Mouse (Mus musculus) midbrain, embryonic 10.5 days (tissue): ENCODE results near the gene Bcl11a. TPM values are rescaled to one million over a fixed set of nuclear protein-coding genes. Genes with fewer than 3 reads are reported as not detected.

Experiments used
- DNase-seq: peaks from one replicate; pipeline ENCODE4 v3.0.0-alpha.2; 2017; ENCODE audit warnings: low spot score
- H3K27ac ChIP-seq: fragments of 300-500 bp; sonication (generic); replicated peaks from 2 replicates; pipeline ENCODE4 v1.5.1; 2016; ENCODE audit warnings: mild to moderate bottlenecking
- H3K27me3 ChIP-seq: fragments of 300-500 bp; sonication (generic); 2 replicates; pipeline ENCODE4 v1.6.1; 2016; ENCODE audit warnings: low read depth, mild to moderate bottlenecking; ENCODE audit not compliant: poor library complexity, severe bottlenecking
- H3K36me3 ChIP-seq: fragments of 300-500 bp; sonication (generic); 2 replicates; pipeline ENCODE4 v1.6.1; 2016; ENCODE audit warnings: mild to moderate bottlenecking, moderate library complexity
- H3K4me1 ChIP-seq: fragments of 300-500 bp; sonication (generic); 2 replicates; pipeline ENCODE4 v1.6.1; 2016
- H3K4me3 ChIP-seq: fragments of 300-500 bp; sonication (generic); 2 replicates; pipeline ENCODE4 v1.5.1; 2016; ENCODE audit warnings: mild to moderate bottlenecking, moderate library complexity
- H3K9me3 ChIP-seq: fragments of 300-500 bp; sonication (generic); replicated peaks from 2 replicates; pipeline ENCODE4 v1.6.1; 2016; ENCODE audit warnings: mild to moderate bottlenecking
- WGBS: fragments of 180-500 bp; shearing (Covaris S2); methylation state at CpG from one replicate; pipeline ENCODE4 v1.1.7; 2016; 5-methylcytosine and 5-hydroxymethylcytosine counted together
- polyA plus RNA-seq: library from polyadenylated mRNA; unstranded; fragments of >200 nt; fragmentation: Nextera tagmentation; extraction: Ambion mirVana; gene quantifications from 2 replicates; pipeline ENCODE4 v1.2.1, GENCODE M21; 2016

Bcl11a gene
- polyA plus RNA-seq, 1 experiment from 2014 or later: 15.8 TPM

DNA sequence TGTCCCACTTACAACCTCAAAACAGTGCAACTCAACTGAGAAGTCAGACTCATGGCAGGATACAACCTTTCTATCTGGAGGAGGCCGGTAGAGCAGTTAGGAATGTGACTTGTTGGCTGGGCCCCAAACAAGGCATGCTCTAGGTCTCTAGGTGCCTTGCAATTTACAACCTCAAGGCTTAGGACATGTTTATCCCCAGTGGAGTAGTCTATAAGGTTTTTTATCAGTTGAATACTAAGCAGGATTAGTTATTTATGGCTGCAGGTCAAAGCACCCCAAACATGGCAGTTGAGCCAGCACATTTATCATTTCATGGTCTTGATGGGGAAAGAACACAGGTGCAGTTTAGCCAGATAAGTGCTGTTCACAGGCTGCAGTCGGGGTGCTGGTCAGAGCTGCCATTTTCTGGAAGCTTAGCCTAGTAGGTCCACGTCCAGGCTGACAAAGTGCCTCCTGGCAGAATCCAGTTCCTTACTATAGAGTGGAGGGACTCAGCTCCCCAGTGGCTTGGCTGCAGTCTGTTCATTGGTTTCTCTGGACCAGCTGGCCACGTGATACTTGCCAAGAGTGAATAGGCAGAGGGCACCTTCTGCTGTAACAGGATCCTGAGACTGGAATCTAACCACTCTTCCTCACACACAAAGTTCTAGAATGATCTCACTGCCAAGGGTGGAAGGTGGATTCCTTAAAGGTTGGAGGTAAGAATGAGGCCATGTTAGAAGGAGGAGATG lies 118.8 kb downstream of the Bcl11a start:
- WGBS: 78% methylated on average over 4 of the region's 4 CpGs
- Histone ChIP-seq H3K27me3 (peaks cover 5% of the 10 kb centered on the region; the same call in 1 of the 2 replicates), H3K4me3 (no peak overlapping the region), H3K36me3 (no peaks in the 10 kb centered on the region), H3K9me3 (no peaks in the 10 kb centered on the region), H3K27ac (no peak overlapping the region), H3K4me1 (peaks cover 12% of the 10 kb centered on the region)
- no peak for DNase-seq

- H3K4me3 ChIP-seq: no peak overlapping the region
- 87% methylated on average over 1 of the region's 1 CpGs for WGBS
- H3K9me3 ChIP-seq: no peaks in the 10 kb centered on the region
- peaks cover 5% of the 10 kb centered on the region; the same call in 1 of the 2 replicates for H3K27me3 ChIP-seq
- H3K36me3 ChIP-seq: no peaks in the 10 kb centered on the region
- DNase-seq: no peak
- peaks cover 20% of the 10 kb centered on the region for H3K4me1 ChIP-seq
- no peak overlapping the region for H3K27ac ChIP-seq
These were observed 119.6 kb downstream of the Bcl11a start for GRCm38 (mm10) chr11:24197424-24197823.

DNA sequence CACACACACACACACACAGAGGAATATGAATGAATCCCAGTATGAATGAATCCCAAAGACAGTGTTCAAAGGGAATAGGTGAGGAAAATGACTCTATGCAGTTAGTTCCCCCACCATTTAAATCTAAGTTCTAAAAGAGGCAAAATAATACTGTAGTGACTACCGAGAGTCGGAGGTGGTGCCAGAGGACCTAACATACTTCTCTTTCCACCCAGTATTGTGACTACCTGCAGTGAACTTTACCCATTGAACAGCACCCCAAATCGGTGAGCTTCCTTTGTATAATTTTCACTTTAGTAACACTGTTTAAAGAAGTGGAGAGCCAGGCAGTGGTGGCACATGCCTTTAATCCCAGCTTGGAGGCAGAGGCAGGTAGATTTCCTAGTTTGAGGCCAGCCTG lies 121.7 kb downstream of the Bcl11a start:
- Histone ChIP-seq H3K27me3 (peaks cover 17% of the 10 kb centered on the region), H3K4me3 (no peak overlapping the region), H3K4me1 (peaks cover 33% of the 10 kb centered on the region), H3K27ac (no peak overlapping the region), H3K9me3 (no peaks in the 10 kb centered on the region), H3K36me3 (no peaks in the 10 kb centered on the region)
- DNase-seq: no peak
- 94% methylated on average over 3 of the region's 3 CpGs for WGBS

GRCm38 (mm10) chr11:24200310-24200709 lies 122.5 kb downstream of the Bcl11a start:
- peaks cover 22% of the 10 kb centered on the region for H3K27me3 ChIP-seq
- no peaks in the 10 kb centered on the region for H3K36me3 ChIP-seq
- DNase-seq: no peak
- H3K9me3 ChIP-seq: no peaks in the 10 kb centered on the region
- 82% methylated on average over 5 of the region's 5 CpGs for WGBS
- H3K27ac ChIP-seq: 0 out of 2 replicates have a peak overlapping the region, but pooled peaks have one; percentile 13
- H3K4me1 ChIP-seq: peaks cover 28% of the 10 kb centered on the region
- H3K4me3 ChIP-seq: no peak overlapping the region

DNA sequence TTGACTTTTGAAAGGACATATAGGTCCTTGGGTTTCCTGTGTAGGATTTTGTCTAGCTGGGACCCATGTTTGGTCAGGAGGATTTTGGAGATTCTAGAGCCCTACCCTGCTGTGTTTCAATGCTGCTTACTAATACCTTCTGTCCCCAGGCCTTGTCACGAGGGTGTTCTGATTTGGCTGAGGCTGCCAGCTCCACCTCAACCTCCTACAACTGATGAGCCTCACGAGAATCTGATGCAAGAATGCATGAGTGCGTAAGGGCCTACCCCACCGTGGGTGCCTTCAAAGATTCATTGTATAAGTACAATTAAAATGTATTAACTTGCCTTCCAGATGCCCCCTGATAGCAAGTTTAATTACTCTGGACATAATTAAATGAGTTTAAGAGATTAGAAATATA lies 123.4 kb downstream of the Bcl11a start:
- Histone ChIP-seq H3K36me3 (no peaks in the 10 kb centered on the region), H3K4me3 (no peak overlapping the region), H3K27ac (peak overlapping the region; percentile 80; the same call in 1 of the 2 replicates), H3K9me3 (no peaks in the 10 kb centered on the region), H3K27me3 (peaks cover 22% of the 10 kb centered on the region), H3K4me1 (peaks cover 27% of the 10 kb centered on the region)
- no peak for DNase-seq
- WGBS: 79% methylated on average over 4 of the region's 4 CpGs

- H3K4me3 ChIP-seq: 0 out of 2 replicates have a peak overlapping the region, but pooled peaks have one; percentile 11
- H3K27ac ChIP-seq: peak overlapping the region; percentile 80
These were observed 124.9 kb downstream of the Bcl11a start for GRCm38 (mm10) chr11:24202641-24203361.

GRCm38 (mm10) chr11:24203489-24203888 lies 125.6 kb downstream of the Bcl11a start:
- Histone ChIP-seq H3K4me1 (peaks cover 23% of the 10 kb centered on the region), H3K27ac (peak overlapping the region; percentile 80), H3K36me3 (no peaks in the 10 kb centered on the region), H3K27me3 (peaks cover 22% of the 10 kb centered on the region), H3K4me3 (no peak overlapping the region), H3K9me3 (no peaks in the 10 kb centered on the region)
- no peak for DNase-seq
- WGBS: 91% methylated on average over 1 of the region's 1 CpGs

More at GRCm38 (mm10) chr11:24202641-24203361, 124.9 kb downstream of the Bcl11a start:
- DNase-seq: peak; percentile 51
- no peaks in the 10 kb centered on the region for H3K9me3 ChIP-seq
- WGBS: 28% methylated on average over 7 of the region's 7 CpGs
- H3K4me1 ChIP-seq: peaks cover 23% of the 10 kb centered on the region
- H3K27me3 ChIP-seq: peaks cover 22% of the 10 kb centered on the region
- no peaks in the 10 kb centered on the region for H3K36me3 ChIP-seq

DNA sequence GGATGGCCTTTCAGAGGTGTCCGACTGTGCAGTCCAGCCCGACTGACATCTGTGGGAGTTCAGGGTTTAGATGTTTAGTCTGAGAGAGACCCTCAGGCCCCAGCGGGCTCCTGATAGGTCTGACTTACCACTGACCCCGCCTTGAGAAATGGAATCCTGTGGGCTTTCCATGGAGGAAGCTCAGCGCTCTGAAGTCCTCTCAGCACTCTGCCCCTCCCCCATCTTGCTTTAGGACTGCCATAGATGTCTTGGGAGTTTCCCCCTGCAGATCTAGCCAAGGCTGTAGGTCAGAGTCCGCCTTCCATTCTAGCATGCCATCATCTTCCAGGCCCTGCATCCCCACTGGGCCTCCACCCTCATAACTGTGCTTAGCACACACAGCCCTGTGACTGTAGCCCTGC lies 131.1 kb downstream of the Bcl11a start:
- peak; percentile 27 for DNase-seq
- Histone ChIP-seq H3K36me3 (no peaks in the 10 kb centered on the region), H3K27ac (peak overlapping the region; percentile 55; the same call in 1 of the 2 replicates)

DNA sequence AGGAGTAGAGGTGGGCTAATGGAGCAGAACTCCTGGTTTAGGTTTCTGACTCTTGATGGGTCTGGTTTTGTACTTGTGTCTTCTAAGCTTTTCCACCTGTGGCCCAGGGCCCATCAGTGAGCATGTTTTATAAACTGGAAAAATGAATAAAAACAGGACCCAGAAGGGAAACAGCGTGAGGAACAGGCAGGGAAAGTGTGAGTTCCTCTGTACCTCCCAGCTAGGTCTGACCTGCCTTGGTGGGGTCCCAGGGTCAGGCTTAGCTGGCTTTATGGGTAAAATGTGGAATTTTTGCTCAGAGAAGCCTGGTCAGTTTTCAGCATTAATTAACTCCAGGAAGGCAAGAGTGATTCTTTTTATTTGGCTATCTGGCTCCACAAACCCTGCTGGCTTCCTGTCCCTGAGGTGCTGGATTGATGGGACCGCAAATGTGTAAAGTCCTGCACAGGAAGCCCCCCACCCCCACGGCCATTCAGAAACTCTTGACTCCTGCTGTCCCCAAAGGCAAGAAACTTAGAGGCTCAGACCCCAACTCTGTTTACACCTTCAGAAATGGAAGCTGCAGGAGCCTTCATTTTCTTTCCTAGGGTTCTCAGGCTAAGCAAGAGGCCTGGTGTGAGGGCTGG lies 136.8 kb downstream of the Bcl11a start:
- Histone ChIP-seq H3K4me1 (peaks cover 14% of the 10 kb centered on the region), H3K27ac (no peak overlapping the region), H3K36me3 (no peaks in the 10 kb centered on the region), H3K9me3 (no peaks in the 10 kb centered on the region), H3K27me3 (no peaks in the 10 kb centered on the region), H3K4me3 (no peak overlapping the region)
- no peak for DNase-seq
- 74% methylated on average over 3 of the region's 3 CpGs for WGBS

More for the DNA sequence above, 131.1 kb downstream of the Bcl11a start:
- peaks cover 11% of the 10 kb centered on the region for H3K27me3 ChIP-seq
- H3K4me1 ChIP-seq: peaks cover 23% of the 10 kb centered on the region
- 55% methylated on average over 6 of the region's 6 CpGs for WGBS
- no peaks in the 10 kb centered on the region for H3K9me3 ChIP-seq
- no peak overlapping the region for H3K4me3 ChIP-seq

DNA sequence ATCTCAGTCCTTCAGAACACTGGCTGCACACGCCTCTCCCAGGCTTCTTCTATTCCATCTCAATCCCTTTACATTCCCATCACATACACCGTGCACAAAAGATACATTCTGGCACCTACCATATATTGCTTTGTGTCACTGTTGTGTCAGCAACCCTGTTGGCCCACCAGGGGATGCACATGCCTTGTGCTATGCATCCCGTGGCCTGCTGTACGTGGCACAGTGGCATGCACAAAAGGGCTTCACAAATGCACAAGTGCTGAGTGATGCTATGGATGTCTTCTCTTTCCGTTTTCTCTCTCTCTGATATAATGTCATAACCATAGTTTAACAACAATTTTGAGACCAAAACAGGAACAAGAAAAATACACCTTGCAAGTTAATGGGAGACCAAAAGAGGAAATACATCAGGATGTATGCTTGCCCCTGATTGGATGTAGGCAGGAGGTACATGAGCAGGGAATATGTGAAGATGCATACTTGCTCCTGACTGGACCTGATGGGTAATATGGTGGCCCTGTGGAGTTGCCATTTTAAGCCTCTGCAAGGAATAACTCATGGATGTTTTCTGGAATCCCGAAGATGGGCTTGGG lies 140.0 kb downstream of the Bcl11a start:
- no peaks in the 10 kb centered on the region for H3K9me3 ChIP-seq
- no peak overlapping the region for H3K4me3 ChIP-seq
- no peaks in the 10 kb centered on the region for H3K4me1 ChIP-seq
- WGBS: 88% methylated on average over 6 of the region's 6 CpGs
- H3K27ac ChIP-seq: no peak overlapping the region
- H3K27me3 ChIP-seq: no peaks in the 10 kb centered on the region
- no peaks in the 10 kb centered on the region for H3K36me3 ChIP-seq
- no peak for DNase-seq

DNA sequence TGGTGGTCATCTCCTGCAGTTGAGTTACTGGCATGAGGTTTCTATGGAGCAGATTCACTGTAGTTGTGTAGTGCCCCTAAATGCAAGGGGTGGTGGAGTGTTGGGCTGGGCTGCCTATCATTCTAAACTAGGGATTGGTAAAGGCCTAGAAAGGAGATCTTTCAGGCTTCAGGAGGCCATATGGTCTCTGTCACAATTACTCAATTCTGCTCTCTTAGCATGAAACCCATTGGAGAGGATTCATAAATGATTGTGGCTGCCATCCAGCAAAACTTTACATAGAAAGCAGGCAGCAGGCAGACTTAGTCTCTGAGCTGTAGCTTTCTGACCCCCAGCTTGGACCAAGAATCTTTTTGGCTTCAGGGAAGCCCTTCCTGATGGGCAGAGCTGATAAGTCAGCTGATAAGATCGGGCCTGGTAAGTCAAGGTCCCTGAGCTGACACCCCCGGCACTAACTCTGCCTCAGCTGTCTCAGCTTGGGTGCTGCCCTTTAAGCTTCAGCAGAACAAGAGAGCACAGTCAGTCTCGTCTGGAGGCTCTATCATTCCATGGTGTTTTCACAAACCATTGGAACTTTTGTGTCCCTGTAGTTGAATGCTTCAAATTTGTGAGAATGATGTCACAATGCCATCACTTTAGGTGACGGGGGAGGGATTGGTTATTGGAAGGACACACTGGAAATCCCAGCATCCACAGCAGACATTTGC lies 143.9 kb downstream of the Bcl11a start:
- H3K4me3 ChIP-seq: no peak overlapping the region
- no peaks in the 10 kb centered on the region for H3K36me3 ChIP-seq
- no peaks in the 10 kb centered on the region for H3K4me1 ChIP-seq
- no peak overlapping the region for H3K27ac ChIP-seq
- no peak for DNase-seq
- H3K9me3 ChIP-seq: no peaks in the 10 kb centered on the region
- 80% methylated on average over 4 of the region's 4 CpGs for WGBS
- no peaks in the 10 kb centered on the region for H3K27me3 ChIP-seq
